8 mouse cellular contexts compared by ENCODE assay signal in genomic region chr8:111537765-111538158, GRCm38 (mm10). TPM values are rescaled to one million over a fixed set of nuclear protein-coding genes. Genes with fewer than 3 reads are reported as not detected.
DNase-seq lines count a peak whose midpoint lies in the region; ATAC-seq and TF ChIP-seq lines count a peak whose summit lies in the region.

No protein-coding gene starts in this region.

- no peak for TF ChIP-seq RAD21 in MEL (IDR thresholded peaks at IDR 0.05; ENCODE audit: low read depth, low read length)

- no peak for TF ChIP-seq CTCF in MEL (IDR thresholded peaks at IDR 0.05 in 2 of 3, conservative IDR thresholded peaks at IDR 0.05 in 1 of 3; ENCODE audit: control insufficient read depth in 1 of 3, insufficient read depth in 1 of 3, low read depth in 2 of 3, low read length in 3 of 3, poor library complexity in 1 of 3, severe bottlenecking in 1 of 3)
- TF ChIP-seq CTCF in forebrain, postnatal 0 days (IDR thresholded peaks at IDR 0.05; ENCODE audit: low read depth) = no peak

- intact Hi-C loops in left cerebral cortex, postnatal 14 days (cut with DNase I) = loop anchor here (2.0 to 5.0 kb wide), 2 partner anchors 87 to 105 kb away; partner anchors contain the start of gene Zfp1

- no peaks in the 10 kb centered on the region for H3K9me3 ChIP-seq in heart, embryonic 15.5 days (replicated peaks)
- no peaks in the 10 kb centered on the region for H3K9me3 ChIP-seq in MEL (replicated peaks; ENCODE audit: insufficient read depth, low read length)
- H3K9me3 ChIP-seq in forebrain, postnatal 0 days (ENCODE audit: low read length) = no peaks in the 10 kb centered on the region

- TF ChIP-seq POLR2A in MEL (IDR thresholded peaks at IDR 0.05; ENCODE audit: control insufficient read depth in 1 of 2, insufficient read depth in 1 of 2, low read depth in 1 of 2, low read length in 2 of 2, poor library complexity in 1 of 2) = no peak

- 13% methylated on average over 8 of the region's 8 CpGs for WGBS in heart, embryonic 15.5 days
- under 1% methylated on average over 8 of the region's 8 CpGs for WGBS in forebrain, postnatal 0 days

- TF ChIP-seq EP300 in MEL (IDR thresholded peaks at IDR 0.05; ENCODE audit: low read depth in 1 of 2, low read length in 2 of 2) = no peak

- peak overlapping the region; percentile 87 for H3K4me3 ChIP-seq in heart, embryonic 15.5 days
- peak overlapping the region; percentile 83 to 92 for H3K4me3 ChIP-seq in MEL (ENCODE audit: control insufficient read depth in 1 of 2, insufficient read depth in 1 of 2, low read depth in 2 of 2, low read length in 2 of 2)
- peak overlapping the region; percentile 92 for H3K4me3 ChIP-seq in forebrain, postnatal 0 days (ENCODE audit: low read depth, low read length)

- H3K27ac ChIP-seq in heart, embryonic 15.5 days = peak overlapping the region; percentile 94
- H3K27ac ChIP-seq in MEL (ENCODE audit: control insufficient read depth, low read depth, low read length) = no peak overlapping the region
- H3K27ac ChIP-seq in forebrain, postnatal 0 days (ENCODE audit: low read depth, low read length) = peak overlapping the region; percentile 96

- H3K9ac ChIP-seq in heart, embryonic 15.5 days = peak overlapping the region; percentile 95
- peak overlapping the region; percentile 98 for H3K9ac ChIP-seq in MEL (ENCODE audit: control insufficient read depth, low read depth, low read length, poor library complexity, severe bottlenecking)
- H3K9ac ChIP-seq in forebrain, postnatal 0 days = peak overlapping the region; percentile 94

- DNase-seq in heart, adult 8-10 months (ENCODE audit: low spot score) = no peak
- DNase-seq in MEL (ENCODE audit: low read depth, low spot score) = no peak
- no peak for DNase-seq in forebrain, postnatal 0 days
- DNase-seq in left cerebral cortex, postnatal 14 days (ENCODE audit: low spot score in 2 of 2) = no peak
- DNase-seq in T-cell, adult 2 months (ENCODE audit: low spot score) = no peak
- no peak for DNase-seq in embryo, embryonic 9.5 days (ENCODE audit: extremely low spot score)

- no peak for ATAC-seq in heart, embryonic 15.5 days (replicated peaks; ENCODE audit: insufficient number of reproducible peaks, insufficient read depth, low FRiP score, low read depth)
- ATAC-seq in forebrain, postnatal 0 days = 0 out of 2 replicates have a peak, but pooled peaks have one; percentile 1
- ATAC-seq in megakaryocyte-erythroid progenitor cell, adult 5-6 weeks (replicated peaks; ENCODE audit: low FRiP score, low TSS enrichment, poor library complexity, severe bottlenecking) = peak; percentile 25

- H3K4me1 ChIP-seq in heart, embryonic 15.5 days (replicated peaks) = peaks cover 33% of the 10 kb centered on the region
- peaks cover 1 to 18% of the 10 kb centered on the region in 2 experiments for H3K4me1 ChIP-seq in MEL (ENCODE audit: control insufficient read depth in 1 of 2, insufficient read depth in 2 of 2, low read length in 2 of 2)
- peaks cover 23% of the 10 kb centered on the region; the same call in 1 of the 2 replicates for H3K4me1 ChIP-seq in forebrain, postnatal 0 days (ENCODE audit: insufficient read depth)

- peak overlapping the region; percentile 87 for H3K4me2 ChIP-seq in heart, embryonic 15.5 days
- peak overlapping the region; percentile 85 for H3K4me2 ChIP-seq in forebrain, postnatal 0 days (ENCODE audit: low read depth)

- H3K36me3 ChIP-seq in heart, embryonic 15.5 days = no peaks in the 10 kb centered on the region
- H3K36me3 ChIP-seq in MEL (ENCODE audit: control insufficient read depth in 1 of 2, insufficient read depth in 2 of 2, low read length in 2 of 2) = peaks cover 0 to 11% of the 10 kb centered on the region in 2 experiments; a peak in 2 of 4 replicates
- H3K36me3 ChIP-seq in forebrain, postnatal 0 days (ENCODE audit: insufficient read depth) = no peaks in the 10 kb centered on the region

- no peaks in the 10 kb centered on the region for H3K27me3 ChIP-seq in heart, embryonic 15.5 days
- H3K27me3 ChIP-seq in MEL (ENCODE audit: control insufficient read depth in 1 of 2, insufficient read depth in 2 of 2, low read length in 2 of 2) = no peaks in the 10 kb centered on the region
- no peaks in the 10 kb centered on the region for H3K27me3 ChIP-seq in forebrain, postnatal 0 days (ENCODE audit: insufficient read depth, low read length)

- H3K79me2 ChIP-seq in MEL (ENCODE audit: control insufficient read depth, insufficient read depth, low read length, poor library complexity) = peaks cover 40% of the 10 kb centered on the region

TF ChIP-seq in MEL, 35 proteins besides CTCF, POLR2A, EP300 and RAD21:
- TF ChIP-seq MAZ (IDR thresholded peaks at IDR 0.05; ENCODE audit: low read depth, low read length) (no peak), ZC3H11A (IDR thresholded peaks at IDR 0.05; ENCODE audit: low read depth, low read length) (no peak)
TF ChIP-seq in MEL: peak in this region for 0.

RNA-seq across cellular contexts. Expression of gene Znrf1, which starts 1.9 kb away (rescaled TPM):
- polyA plus RNA-seq in heart, embryonic 15.5 days (2015; fragmentation: Nextera tagmentation; extraction: Ambion mirVana) = 21.9 and 31.0 TPM in 2 replicates
- 10 to 100 TPM; 52.7 to 71.3 (median 59.2) TPM for total RNA-seq in heart, adult 8-10 months (2022)
- 16.6 and 18.4 TPM in 2 replicates for total RNA-seq in MEL (2012; rRNA removed)
- polyA plus RNA-seq in MEL (2012; ENCODE audit: insufficient read depth in 1 of 2, insufficient read length in 2 of 2, low read depth in 1 of 2, low replicate concordance in 2 of 2, missing spikeins in 1 of 2) = 10 to 100 TPM in 1 of 2 experiments, not detected in 1; 36.0 TPM
- total RNA-seq in forebrain, postnatal 0 days (2014; rRNA removed) = 180 and 225 TPM in 2 replicates
- polyA plus RNA-seq in forebrain, postnatal 0 days (2015; fragmentation: Nextera tagmentation; extraction: Ambion mirVana) = 101 and 113 TPM in 2 replicates
- total RNA-seq in megakaryocyte-erythroid progenitor cell, adult 5-6 weeks (2014; fragmentation: Nextera tagmentation) = 54.1 and 55.3 TPM in 2 replicates
- 21.4 and 25.9 TPM in 2 replicates for total RNA-seq in megakaryocyte-erythroid progenitor cell, adult 5-6 weeks (2017)
- total RNA-seq in left cerebral cortex, postnatal 14 days (2021) = 100 to 1,000 TPM; 157 to 170 TPM

RNA-seq across cellular contexts. Expression of gene Wdr59, which starts 15.9 kb away (rescaled TPM):
- polyA plus RNA-seq in heart, embryonic 15.5 days (2015; fragmentation: Nextera tagmentation; extraction: Ambion mirVana) = 3.4 and 4.4 TPM in 2 replicates
- 1 to 10 TPM; 6.5 to 7.4 (median 7.0) TPM for total RNA-seq in heart, adult 8-10 months (2022)
- 6.5 and 7.4 TPM in 2 replicates for total RNA-seq in MEL (2012; rRNA removed)
- 10 to 100 TPM in 1 of 2 experiments, not detected in 1; 16.6 TPM for polyA plus RNA-seq in MEL (2012; ENCODE audit: insufficient read depth in 1 of 2, insufficient read length in 2 of 2, low read depth in 1 of 2, low replicate concordance in 2 of 2, missing spikeins in 1 of 2)
- 10.2 and 10.7 TPM in 2 replicates for total RNA-seq in forebrain, postnatal 0 days (2014; rRNA removed)
- polyA plus RNA-seq in forebrain, postnatal 0 days (2015; fragmentation: Nextera tagmentation; extraction: Ambion mirVana) = 3.5 and 6.8 TPM in 2 replicates
- 14.4 and 16.0 TPM in 2 replicates for total RNA-seq in megakaryocyte-erythroid progenitor cell, adult 5-6 weeks (2014; fragmentation: Nextera tagmentation)
- 11.9 and 14.1 TPM in 2 replicates for total RNA-seq in megakaryocyte-erythroid progenitor cell, adult 5-6 weeks (2017)
- 10 to 100 TPM; 19.4 to 20.5 TPM for total RNA-seq in left cerebral cortex, postnatal 14 days (2021)
